Mouse (Mus musculus) activated CD4-positive, CD25-positive, alpha-beta regulatory T cell, adult 4 months (primary cell): Measurements from ENCODE around the gene Ankle2. TPM values are rescaled to one million over a fixed set of nuclear protein-coding genes. Genes with fewer than 3 reads are reported as not detected.

Experiments used
- ATAC-seq: one replicate; pipeline ENCODE4 v1.8.0; 2017
- polyA plus RNA-seq, 2 experiments: library from polyadenylated mRNA; unstranded; fragments of 100-300 nt; shearing (Covaris generic); gene quantifications; one replicate each; pipeline ENCODE4 v1.2.1; 2017

Gene Ankle2
- polyA plus RNA-seq, result 10 to 100 TPM; 13.8 to 18.3 TPM

GRCm38 (mm10) chr5:110230780-110231461, at the start of gene Ankle2:
Ankle2 (plus strand) TSS chr5:110231004.
- peak; percentile 89 for ATAC-seq

DNA sequence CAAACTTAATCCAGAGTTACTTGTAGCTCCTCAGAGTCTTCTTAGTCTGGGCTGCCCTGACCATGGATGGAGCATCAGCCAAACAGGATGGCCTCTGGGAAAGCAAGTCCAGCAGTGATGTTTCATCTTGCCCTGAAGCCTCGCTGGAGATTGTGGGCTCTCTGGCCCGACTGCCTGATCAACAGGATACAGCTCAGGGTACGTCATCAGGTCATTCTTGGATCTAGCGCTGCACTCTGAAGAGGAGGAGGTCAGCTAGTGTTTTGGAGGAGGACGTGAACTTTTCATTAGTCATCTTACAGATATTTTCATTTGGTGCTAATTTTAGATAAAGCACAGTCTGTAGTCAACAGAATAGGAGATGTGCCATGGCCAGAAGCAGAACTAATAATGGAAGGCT, 49.1 kb upstream of the Ankle2 start:
- no peak for ATAC-seq

- no peak for ATAC-seq
Measured at GRCm38 (mm10) chr5:110203164-110203895, 27.5 kb upstream of the Ankle2 start.

GRCm38 (mm10) chr5:110204777-110205176, 26.0 kb upstream of the Ankle2 start:
- no peak for ATAC-seq

GRCm38 (mm10) chr5:110211312-110211711, 19.5 kb upstream of the Ankle2 start:
- no peak for ATAC-seq

DNA sequence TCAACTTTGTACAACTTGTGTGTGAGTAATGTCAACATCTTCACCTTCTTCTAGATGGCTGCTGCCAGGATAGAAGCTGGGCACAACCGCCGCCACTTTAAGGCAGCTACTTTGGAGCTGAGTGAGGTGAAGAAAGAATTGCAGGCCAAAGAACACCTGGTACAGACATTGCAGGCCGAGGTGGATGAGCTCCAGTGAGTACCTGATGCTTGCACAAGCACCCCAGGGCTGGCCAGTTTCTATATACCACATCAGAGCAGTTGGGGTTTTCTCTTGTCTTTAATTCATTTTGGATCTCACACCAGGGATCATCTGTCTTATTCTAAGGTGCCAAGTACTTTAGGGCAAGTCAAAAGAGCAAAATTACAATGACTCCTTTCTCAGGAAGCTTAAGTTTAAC, 14.0 kb upstream of the Ankle2 start:
- no peak for ATAC-seq

DNA sequence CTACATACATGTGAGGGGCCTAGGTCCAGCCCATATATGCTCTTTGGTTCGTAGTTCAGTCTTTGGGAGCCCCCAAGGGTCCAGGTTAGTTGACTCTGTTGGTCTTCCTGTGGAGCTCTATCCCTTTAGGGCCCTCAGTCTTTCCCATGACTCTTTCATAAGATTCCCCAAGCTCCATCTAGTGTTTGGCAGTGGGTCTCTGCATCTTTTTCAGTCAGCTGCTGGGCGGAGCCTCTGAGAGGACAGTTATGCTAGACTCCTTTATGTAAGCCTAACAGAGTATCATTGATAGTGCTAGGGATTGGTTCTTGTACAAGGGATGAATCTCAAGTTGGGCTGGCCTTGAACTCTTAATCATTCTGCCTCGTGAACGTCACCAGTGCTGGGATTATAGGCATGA, 10.5 kb upstream of the Ankle2 start:
- ATAC-seq, result no peak

GRCm38 (mm10) chr5:110222757-110223156, 8.0 kb upstream of the Ankle2 start:
- no peak for ATAC-seq

DNA sequence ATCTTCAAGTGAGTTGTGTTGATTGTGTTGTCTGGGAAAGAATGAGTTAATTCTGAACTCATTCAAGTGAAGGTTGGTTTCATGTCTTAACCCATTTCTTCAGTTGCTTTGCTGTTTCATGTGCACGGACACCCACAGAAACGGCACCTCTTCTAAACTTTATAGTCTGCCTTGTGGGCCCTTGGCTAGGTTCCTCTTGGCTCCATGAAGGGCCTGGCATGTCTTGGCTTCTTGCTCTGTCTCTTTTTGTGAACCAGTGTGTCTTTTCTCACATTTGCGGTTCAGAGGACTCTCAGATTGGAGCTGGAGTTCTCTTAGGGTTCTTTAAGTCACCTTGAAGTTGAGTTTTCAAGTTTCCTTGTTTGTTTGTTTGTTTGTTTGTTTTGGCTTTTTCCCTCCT, 5.7 kb upstream of the Ankle2 start:
- no peak for ATAC-seq

DNA sequence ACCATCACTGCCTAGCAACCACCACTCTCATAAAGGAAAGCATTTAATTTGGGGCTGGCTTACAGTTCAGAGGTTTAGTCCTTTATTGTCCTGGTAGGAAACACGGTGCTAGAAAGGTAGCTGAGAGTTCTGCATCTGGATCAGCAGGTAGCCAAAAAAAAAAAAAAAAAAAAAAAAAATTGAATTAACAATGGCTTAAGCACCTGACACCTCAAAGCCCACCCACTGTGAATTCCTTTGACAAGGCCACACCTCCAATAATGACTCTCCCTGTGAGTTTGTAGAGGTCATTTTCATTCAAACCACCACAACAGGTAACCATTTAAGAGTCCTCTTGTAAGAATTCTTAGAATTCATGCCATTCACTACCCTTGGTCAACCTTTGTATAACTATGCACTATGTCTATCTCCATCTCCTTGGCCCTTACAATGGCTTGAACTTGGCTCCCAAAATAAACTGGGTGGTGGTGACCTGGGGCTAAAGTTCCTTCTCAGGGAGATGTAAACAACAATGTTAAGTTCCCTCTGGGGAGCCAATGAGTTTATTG, 3.4 kb upstream of the Ankle2 start:
- no peak for ATAC-seq

GRCm38 (mm10) chr5:110230401-110230779, 414 bp upstream of the Ankle2 start:
- ATAC-seq, result no peak

DNA sequence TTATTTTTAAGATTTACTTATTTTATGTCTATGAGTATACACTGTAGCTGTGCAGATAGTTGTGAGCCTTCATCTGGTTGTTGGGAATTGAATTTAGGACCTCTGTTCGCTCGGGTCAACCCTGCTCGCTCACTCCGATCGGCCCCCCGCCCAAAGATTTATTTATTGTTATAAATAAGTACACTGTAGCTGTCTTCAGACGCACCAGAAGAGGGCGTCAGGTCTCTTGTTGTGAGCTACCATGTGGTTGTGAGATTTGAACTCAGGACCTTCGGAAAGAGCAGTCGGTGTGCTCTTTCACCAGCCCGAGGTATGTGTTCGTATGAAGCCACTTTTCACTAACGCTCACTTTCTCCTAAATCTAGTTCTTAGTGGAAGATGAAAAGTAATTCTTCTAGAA, 834 bp downstream of the Ankle2 start:
- no peak for ATAC-seq

DNA sequence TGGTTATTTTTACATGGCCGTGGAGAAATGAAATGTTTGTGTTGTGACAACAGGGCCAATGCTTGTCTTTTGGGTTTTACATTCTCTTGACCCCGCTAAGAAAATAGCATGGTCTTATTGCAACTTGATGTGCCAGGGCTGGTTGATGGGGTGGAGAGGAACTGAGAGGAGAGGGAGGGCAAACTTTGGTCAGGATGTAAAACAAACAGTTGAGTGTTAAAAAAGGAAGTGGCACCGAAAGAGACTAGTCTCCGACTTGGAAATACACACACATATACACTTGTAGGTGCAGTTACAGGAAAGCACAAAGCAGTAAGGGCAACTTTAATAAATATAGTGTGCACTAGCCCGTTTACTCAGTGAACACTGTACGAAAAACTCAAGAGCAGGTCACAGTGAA, 1.5 kb downstream of the Ankle2 start:
- ATAC-seq, result no peak

DNA sequence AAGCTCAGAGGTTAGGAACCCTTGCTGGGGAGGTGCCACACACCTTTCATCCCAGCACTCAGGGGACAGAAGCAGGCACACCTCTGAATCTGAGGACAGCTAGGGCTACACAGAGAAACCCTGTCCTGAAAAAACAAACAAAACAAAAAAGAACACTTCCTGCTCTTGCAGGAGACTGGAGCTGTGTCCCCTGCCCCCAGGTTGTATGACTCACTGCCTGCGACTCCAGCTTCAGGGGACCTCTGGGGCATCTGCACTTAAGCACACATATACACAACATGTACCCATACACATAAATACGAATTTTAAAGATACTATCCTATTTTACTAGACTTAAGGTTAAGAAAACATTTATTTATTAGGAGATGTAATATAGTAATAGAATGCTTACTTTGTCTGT, 13.3 kb downstream of the Ankle2 start:
- ATAC-seq, result no peak

DNA sequence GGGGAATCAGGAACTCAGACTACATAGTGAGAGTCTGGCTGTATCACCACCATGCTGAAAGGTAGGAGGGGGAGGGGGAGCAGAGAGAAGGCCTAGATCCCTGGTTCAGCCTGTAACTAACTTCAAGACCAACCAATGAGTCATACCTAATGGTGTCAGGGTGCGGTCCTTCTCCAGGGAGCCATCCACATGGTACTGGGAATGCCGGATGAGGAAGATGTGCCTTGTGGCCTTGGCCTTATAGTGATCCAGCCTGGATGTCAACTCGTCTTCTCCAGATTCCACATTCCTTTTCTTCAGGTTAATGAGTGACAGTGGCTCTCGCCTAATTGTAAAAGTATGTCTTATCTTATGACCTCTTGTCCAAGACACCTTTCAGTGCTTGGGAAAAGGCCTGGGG, 36.1 kb downstream of the Ankle2 start:
- no peak for ATAC-seq

- peak; percentile 78 for ATAC-seq
Measured at GRCm38 (mm10) chr5:110269141-110270101, 38.6 kb downstream of the Ankle2 start, which contains the start of gene Pgam5. Pgam5 (minus strand) TSS chr5:110269913.

GRCm38 (mm10) chr5:110270242-110270641, 39.4 kb downstream of the Ankle2 start:
- no peak for ATAC-seq

DNA sequence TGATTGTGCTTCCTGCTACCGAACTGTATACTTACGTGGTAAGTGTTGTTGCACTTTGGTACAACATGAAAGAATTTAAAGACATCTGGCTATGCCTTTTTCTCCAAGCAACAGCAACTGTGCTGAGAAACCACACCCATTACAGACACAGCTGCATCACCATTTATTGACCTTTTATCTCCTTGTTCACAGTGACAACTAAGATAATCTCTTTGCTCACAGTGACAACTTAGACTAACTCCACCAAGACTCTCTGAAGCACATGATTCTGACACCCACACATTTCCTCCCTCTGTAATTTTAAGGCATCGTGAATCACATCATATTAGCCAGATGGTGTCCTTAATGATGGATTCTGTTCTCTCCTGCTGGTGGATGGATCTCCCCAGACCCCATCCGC, 43.3 kb downstream of the Ankle2 start:
- peak; percentile 38 for ATAC-seq

DNA sequence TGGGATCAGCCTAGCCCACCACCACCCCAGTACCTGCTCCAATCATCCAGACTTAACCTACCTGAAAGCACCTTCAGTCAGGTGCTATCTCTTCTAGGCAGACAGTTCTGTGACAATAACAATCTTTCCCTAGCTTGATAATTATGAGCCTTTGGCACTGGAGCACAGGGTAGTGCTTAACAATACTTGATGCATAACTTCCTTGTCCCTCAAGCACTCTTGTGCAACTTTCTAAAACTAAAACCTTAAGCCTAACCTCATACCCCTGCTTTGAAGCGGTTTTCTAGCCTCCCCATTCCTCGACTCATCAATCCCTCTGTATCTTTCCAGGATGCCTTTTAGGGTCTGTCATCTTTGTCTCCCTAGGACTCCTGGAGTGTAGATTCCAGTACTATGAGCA, 44.0 kb downstream of the Ankle2 start:
- ATAC-seq, result no peak

- no peak for ATAC-seq
Measured at GRCm38 (mm10) chr5:110276391-110276790, 45.6 kb downstream of the Ankle2 start.

DNA sequence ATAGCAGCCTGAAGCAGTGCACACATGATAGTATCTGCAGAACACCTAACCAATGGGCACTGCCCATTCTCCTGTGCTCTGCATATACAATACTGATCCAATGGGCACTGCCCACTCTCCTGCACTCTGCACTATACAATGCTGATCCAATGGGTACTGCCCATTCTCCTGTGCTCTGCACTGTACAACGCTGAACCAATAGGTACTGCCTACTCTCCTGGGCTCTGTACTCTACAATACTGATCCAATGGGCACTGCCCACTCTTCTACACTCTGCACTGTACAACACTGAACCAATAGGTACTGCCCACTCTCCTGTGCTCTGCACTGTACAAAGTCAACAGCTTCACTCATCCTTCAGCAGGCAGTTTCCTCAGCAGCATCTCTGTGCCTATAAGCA, 46.1 kb downstream of the Ankle2 start:
- no peak for ATAC-seq

DNA sequence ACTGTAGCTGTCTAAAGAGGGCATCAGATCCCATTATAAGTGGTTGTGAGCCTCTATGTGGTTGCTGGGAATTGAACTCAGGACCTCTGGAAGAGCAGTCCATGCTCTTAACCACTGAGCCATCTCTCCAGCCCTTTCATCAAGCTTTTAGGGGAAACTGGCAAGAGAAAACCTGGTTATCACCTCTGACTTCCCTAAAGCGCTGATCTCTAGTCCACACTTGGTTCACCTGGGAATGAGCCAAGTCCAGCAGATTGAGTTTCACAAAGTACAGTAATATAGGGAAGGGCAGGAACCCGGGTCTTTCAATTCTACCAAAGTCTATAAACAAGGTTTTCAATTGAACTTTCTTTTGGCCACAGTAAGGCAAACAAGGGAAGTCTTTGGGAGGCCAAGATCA, 51.2 kb downstream of the Ankle2 start:
- ATAC-seq, result no peak

- ATAC-seq, result peak; percentile 37
Measured at GRCm38 (mm10) chr5:110284536-110284935, 53.7 kb downstream of the Ankle2 start.
